Mouse (Mus musculus): ENCODE results near the gene Rrp9.

Rrp9 gene

GRCm38 (mm10) chr9:106457163-106457559, 18.6 kb upstream of the Rrp9 start:
- DNase-seq, result no peak

- no peak for DNase-seq
Observed at GRCm38 (mm10) chr9:106457920-106458319, 17.8 kb upstream of the Rrp9 start.

GRCm38 (mm10) chr9:106459946-106460345, 15.8 kb upstream of the Rrp9 start:
- no peak for DNase-seq

GRCm38 (mm10) chr9:106460401-106461025, 15.2 kb upstream of the Rrp9 start:
- no peak for DNase-seq

GRCm38 (mm10) chr9:106461026-106461415, 14.7 kb upstream of the Rrp9 start:
- DNase-seq, result no peak

GRCm38 (mm10) chr9:106461641-106462429, 13.9 kb upstream of the Rrp9 start:
- no peak for DNase-seq

GRCm38 (mm10) chr9:106462430-106462800, 13.3 kb upstream of the Rrp9 start:
- no peak for DNase-seq

- no peak for DNase-seq
Observed at GRCm38 (mm10) chr9:106463122-106464063, 12.4 kb upstream of the Rrp9 start.

GRCm38 (mm10) chr9:106464751-106465541, 10.8 kb upstream of the Rrp9 start:
- DNase-seq, result peak; percentile 45

- no peak for DNase-seq
Observed at GRCm38 (mm10) chr9:106465571-106466200, 10.1 kb upstream of the Rrp9 start, which contains the start of gene Gpr62. Gpr62 (minus strand) TSS chr9:106465938.

GRCm38 (mm10) chr9:106466721-106467120, 9.0 kb upstream of the Rrp9 start:
- no peak for DNase-seq

GRCm38 (mm10) chr9:106467746-106468145, 8.0 kb upstream of the Rrp9 start:
- no peak for DNase-seq

GRCm38 (mm10) chr9:106469317-106469716, 6.4 kb upstream of the Rrp9 start:
- no peak for DNase-seq

GRCm38 (mm10) chr9:106469776-106470175, 6.0 kb upstream of the Rrp9 start:
- DNase-seq, result no peak

- no peak for DNase-seq
Observed at GRCm38 (mm10) chr9:106470991-106471750, 4.6 kb upstream of the Rrp9 start.

- DNase-seq, result peak; percentile 42
Observed at GRCm38 (mm10) chr9:106471892-106472291, 3.9 kb upstream of the Rrp9 start.

- no peak for DNase-seq
Observed at GRCm38 (mm10) chr9:106472321-106472720, 3.4 kb upstream of the Rrp9 start.

- no peak for DNase-seq
Observed at GRCm38 (mm10) chr9:106473081-106473752, 2.5 kb upstream of the Rrp9 start.

GRCm38 (mm10) chr9:106473753-106474105, 2.0 kb upstream of the Rrp9 start:
- DNase-seq, result no peak

- peak; percentile 74 for DNase-seq
Observed at GRCm38 (mm10) chr9:106474456-106474855, 1.3 kb upstream of the Rrp9 start.

- DNase-seq, result no peak
Observed at GRCm38 (mm10) chr9:106475046-106475445, 717 bp upstream of the Rrp9 start.

Measured in liver (tissue).